Mouse (Mus musculus) adrenal gland, postnatal 0 days (tissue): ENCODE measurements around the gene Rbl2. TPM values are rescaled to one million over a fixed set of nuclear protein-coding genes. Genes with fewer than 3 reads are reported as not detected.

Source experiments
- polyA plus RNA-seq: library from polyadenylated mRNA; unstranded; fragments of >200 nt; fragmentation: Nextera tagmentation; extraction: Ambion mirVana; gene quantifications from 2 replicates; pipeline ENCODE4 v1.2.1, GENCODE M21; 2015

Gene Rbl2
- polyA plus RNA-seq = 11.6 and 16.6 TPM in 2 replicates

GRCm38 (mm10) chr8:91069834-91070233, at the start of gene Rbl2:
Gene Rbl2, plus strand, starts transcription at chr8:91070057.

Other genes starting within 250 kb of the Rbl2 start
- gene Chd9, start 241.7 kb upstream of the Rbl2 start, polyA plus RNA-seq = 67.5 and 72.2 TPM in 2 replicates
- 44.4 and 47.1 TPM in 2 replicates for gene Aktip, start 129.9 kb downstream of the Rbl2 start, polyA plus RNA-seq
- gene Rpgrip1l, start 243.2 kb downstream of the Rbl2 start, polyA plus RNA-seq = 8.8 and 13.8 TPM in 2 replicates
- gene Fto, start 243.5 kb downstream of the Rbl2 start, polyA plus RNA-seq = 41.5 and 47.7 TPM in 2 replicates